Mouse (Mus musculus): ENCODE results near the gene Pabpc4. TPM values are rescaled to one million over a fixed set of nuclear protein-coding genes. Genes with fewer than 3 reads are reported as not detected.
"Not testable (repeated sequence)": the region's sequence is repeated elsewhere in the genome, so short reads cannot be mapped to it uniquely, and the experiment has no call there.

The Pabpc4 gene
- polyA plus RNA-seq, 1 experiment from 2014 or later = 35.6 TPM

DNA sequence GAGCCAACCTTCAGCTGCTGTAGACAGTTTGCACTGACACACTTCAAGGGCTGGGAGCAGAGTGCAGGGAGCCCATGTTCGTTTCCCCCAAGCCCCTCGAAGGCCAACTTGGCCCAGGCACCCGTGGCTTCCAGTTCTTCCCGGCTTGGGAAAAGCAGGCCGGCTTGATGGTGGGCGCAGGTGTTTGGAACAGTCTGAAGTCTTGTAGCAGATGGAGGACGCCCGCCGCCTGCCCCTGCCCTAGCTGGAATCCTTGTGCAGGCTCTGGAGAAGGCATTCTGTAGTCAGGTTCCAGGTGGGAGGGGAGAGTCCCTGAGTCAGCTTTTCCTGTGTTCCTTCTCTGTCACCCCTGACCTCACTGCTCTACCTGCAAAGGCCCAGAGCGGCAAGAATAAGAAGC is 44.8 kb downstream of the Pabpc4 start:
- no peak overlapping the region for H3K27ac ChIP-seq (ENCODE audit: low read depth, low read length)
- ATAC-seq = no peak
- 85% methylated on average over 10 of the region's 10 CpGs for WGBS
- no peaks in the 10 kb centered on the region for H3K9me3 ChIP-seq (replicated peaks; ENCODE audit: control insufficient read depth, low read length)
- H3K36me3 ChIP-seq (ENCODE audit: control insufficient read depth, insufficient read depth, low read length) = peaks cover 19% of the 10 kb centered on the region
- no peak for DNase-seq (ENCODE audit: low spot score)
- H3K4me2 ChIP-seq (ENCODE audit: low read length) = no peak overlapping the region
- H3K4me1 ChIP-seq (ENCODE audit: control insufficient read depth, insufficient read depth, low read length) = no peaks in the 10 kb centered on the region
- H3K9ac ChIP-seq (ENCODE audit: low read length) = no peak overlapping the region
- no peak overlapping the region for H3K4me3 ChIP-seq (ENCODE audit: low read depth, low read length)
- no peaks in the 10 kb centered on the region for H3K27me3 ChIP-seq (replicated peaks; ENCODE audit: control insufficient read depth, insufficient read depth, low read length)

- no peak for ATAC-seq
- 62% methylated on average over 3 of the region's 3 CpGs for WGBS
- DNase-seq (ENCODE audit: low spot score) = no peak
Measured at GRCm38 (mm10) chr4:123308292-123308691, 46.1 kb downstream of the Pabpc4 start.

DNA sequence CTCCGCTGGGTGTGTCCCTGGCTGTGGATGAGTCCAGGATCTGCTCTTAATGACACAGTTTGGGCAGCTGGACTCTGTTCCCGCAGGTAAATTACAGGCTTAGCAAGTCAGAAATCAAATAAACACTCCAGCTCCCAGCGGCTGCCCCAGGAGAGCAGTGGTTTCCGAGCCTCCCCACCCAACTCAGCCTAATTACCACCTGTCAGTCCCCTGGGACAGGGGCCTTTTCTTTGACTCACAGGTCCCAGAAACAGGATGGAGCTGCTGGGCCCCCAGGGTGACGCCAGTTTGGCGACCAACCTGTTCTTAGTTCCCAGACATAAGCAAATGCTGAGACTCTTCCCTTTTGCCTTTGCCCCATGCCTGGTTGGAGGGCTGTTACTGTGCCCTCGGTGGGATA is 49.7 kb downstream of the Pabpc4 start:
- no peak overlapping the region for H3K27ac ChIP-seq (ENCODE audit: low read depth, low read length)
- DNase-seq (ENCODE audit: low spot score) = no peak
- no peaks in the 10 kb centered on the region for H3K4me1 ChIP-seq (ENCODE audit: control insufficient read depth, insufficient read depth, low read length)
- no peak overlapping the region for H3K4me3 ChIP-seq (ENCODE audit: low read depth, low read length)
- 90% methylated on average over 7 of the region's 7 CpGs for WGBS
- H3K9me3 ChIP-seq (replicated peaks; ENCODE audit: control insufficient read depth, low read length) = no peaks in the 10 kb centered on the region
- no peak for ATAC-seq
- no peak overlapping the region for H3K9ac ChIP-seq (ENCODE audit: low read length)
- no peaks in the 10 kb centered on the region for H3K27me3 ChIP-seq (replicated peaks; ENCODE audit: control insufficient read depth, insufficient read depth, low read length)
- no peaks in the 10 kb centered on the region for H3K36me3 ChIP-seq (ENCODE audit: control insufficient read depth, insufficient read depth, low read length)
- H3K4me2 ChIP-seq (ENCODE audit: low read length) = no peak overlapping the region

More at GRCm38 (mm10) chr4:123308292-123308691, 46.1 kb downstream of the Pabpc4 start:
- no peaks in the 10 kb centered on the region for H3K27me3 ChIP-seq (replicated peaks; ENCODE audit: control insufficient read depth, insufficient read depth, low read length)
- no peaks in the 10 kb centered on the region for H3K9me3 ChIP-seq (replicated peaks; ENCODE audit: control insufficient read depth, low read length)
- no peaks in the 10 kb centered on the region for H3K4me1 ChIP-seq (ENCODE audit: control insufficient read depth, insufficient read depth, low read length)
- H3K36me3 ChIP-seq (ENCODE audit: control insufficient read depth, insufficient read depth, low read length) = peaks cover 8% of the 10 kb centered on the region; the same call in 1 of the 2 replicates
- no peak overlapping the region for H3K27ac ChIP-seq (ENCODE audit: low read depth, low read length)
- H3K4me2 ChIP-seq (ENCODE audit: low read length) = no peak overlapping the region
- H3K4me3 ChIP-seq (ENCODE audit: low read depth, low read length) = no peak overlapping the region
- H3K9ac ChIP-seq (ENCODE audit: low read length) = no peak overlapping the region

- Histone ChIP-seq H3K27me3 (replicated peaks; ENCODE audit: control insufficient read depth, insufficient read depth, low read length) (no peaks in the 10 kb centered on the region), H3K4me3 (ENCODE audit: low read depth, low read length) (no peak overlapping the region), H3K4me2 (ENCODE audit: low read length) (no peak overlapping the region), H3K36me3 (ENCODE audit: control insufficient read depth, insufficient read depth, low read length) (no peaks in the 10 kb centered on the region), H3K9ac (ENCODE audit: low read length) (no peak overlapping the region), H3K27ac (ENCODE audit: low read depth, low read length) (no peak overlapping the region), H3K9me3 (replicated peaks; ENCODE audit: control insufficient read depth, low read length) (no peaks in the 10 kb centered on the region), H3K4me1 (ENCODE audit: control insufficient read depth, insufficient read depth, low read length) (no peaks in the 10 kb centered on the region)
- DNase-seq (ENCODE audit: low spot score) = no peak
- 96% methylated on average over 6 of the region's 6 CpGs for WGBS
- ATAC-seq = no peak
Measured at GRCm38 (mm10) chr4:123313010-123313409, 50.9 kb downstream of the Pabpc4 start.

GRCm38 (mm10) chr4:123314497-123314896 is 52.3 kb downstream of the Pabpc4 start:
- DNase-seq (ENCODE audit: low spot score) (no peak), ATAC-seq (no peak)
- H3K4me3 ChIP-seq (ENCODE audit: low read depth, low read length) = no peak overlapping the region
- no peak overlapping the region for H3K4me2 ChIP-seq (ENCODE audit: low read length)
- no peaks in the 10 kb centered on the region for H3K4me1 ChIP-seq (ENCODE audit: control insufficient read depth, insufficient read depth, low read length)
- WGBS = 90% methylated on average over 3 of the region's 3 CpGs
- H3K27ac ChIP-seq (ENCODE audit: low read depth, low read length) = no peak overlapping the region
- H3K27me3 ChIP-seq (replicated peaks; ENCODE audit: control insufficient read depth, insufficient read depth, low read length) = no peaks in the 10 kb centered on the region
- no peaks in the 10 kb centered on the region for H3K36me3 ChIP-seq (ENCODE audit: control insufficient read depth, insufficient read depth, low read length)
- no peak overlapping the region for H3K9ac ChIP-seq (ENCODE audit: low read length)
- H3K9me3 ChIP-seq (replicated peaks; ENCODE audit: control insufficient read depth, low read length) = no peaks in the 10 kb centered on the region

- 23% methylated on average over 25 of the region's 38 CpGs for WGBS
- not testable (repeated sequence) for H3K36me3 ChIP-seq (ENCODE audit: control insufficient read depth, insufficient read depth, low read length); H3K4me1 ChIP-seq (ENCODE audit: control insufficient read depth, insufficient read depth, low read length); ATAC-seq; DNase-seq (ENCODE audit: low spot score); H3K27me3 ChIP-seq (replicated peaks; ENCODE audit: control insufficient read depth, insufficient read depth, low read length); H3K9me3 ChIP-seq (replicated peaks; ENCODE audit: control insufficient read depth, low read length); H3K9ac ChIP-seq (ENCODE audit: low read length); H3K27ac ChIP-seq (ENCODE audit: low read depth, low read length); H3K4me3 ChIP-seq (ENCODE audit: low read depth, low read length)
- H3K4me2 ChIP-seq (ENCODE audit: low read length) = peak overlapping the region; percentile 26
Measured at GRCm38 (mm10) chr4:123322910-123323309, 60.8 kb downstream of the Pabpc4 start.

- Histone ChIP-seq H3K4me2 (ENCODE audit: low read length) (peak within 1 kb of the TSS; percentile 26), H3K9ac (ENCODE audit: low read length) (no peak within 1 kb of the TSS), H3K9me3 (replicated peaks; ENCODE audit: control insufficient read depth, low read length) (no peaks in the 10 kb centered on the region), H3K4me3 (ENCODE audit: low read depth, low read length) (no peak within 1 kb of the TSS; the same call in 1 of the 2 replicates), H3K27ac (ENCODE audit: low read depth, low read length) (no peak within 1 kb of the TSS), H3K27me3 (replicated peaks; ENCODE audit: control insufficient read depth, insufficient read depth, low read length) (peaks cover 5% of the 10 kb centered on the region), H3K4me1 (ENCODE audit: control insufficient read depth, insufficient read depth, low read length) (no peaks in the 10 kb centered on the region), H3K36me3 (ENCODE audit: control insufficient read depth, insufficient read depth, low read length) (no peaks in the 10 kb centered on the region)
- ATAC-seq (no peak), DNase-seq (ENCODE audit: low spot score) (no peak)
- WGBS = 9% methylated on average over 11 of the region's 13 CpGs
Measured at GRCm38 (mm10) chr4:123323534-123323933, 61.4 kb downstream of the Pabpc4 start, which contains the start of gene Oxct2a. Oxct2a (minus strand) TSS chr4:123323634.

- ATAC-seq (no peak), DNase-seq (ENCODE audit: low spot score) (peak; percentile 33)
- Histone ChIP-seq H3K4me3 (ENCODE audit: low read depth, low read length) (no peak overlapping the region), H3K36me3 (ENCODE audit: control insufficient read depth, insufficient read depth, low read length) (no peaks in the 10 kb centered on the region), H3K4me1 (ENCODE audit: control insufficient read depth, insufficient read depth, low read length) (no peaks in the 10 kb centered on the region), H3K27ac (ENCODE audit: low read depth, low read length) (no peak overlapping the region), H3K27me3 (replicated peaks; ENCODE audit: control insufficient read depth, insufficient read depth, low read length) (peaks cover 5% of the 10 kb centered on the region), H3K4me2 (ENCODE audit: low read length) (no peak overlapping the region), H3K9me3 (replicated peaks; ENCODE audit: control insufficient read depth, low read length) (no peaks in the 10 kb centered on the region), H3K9ac (ENCODE audit: low read length) (no peak overlapping the region)
- WGBS = 80% methylated on average over 3 of the region's 3 CpGs
Measured at GRCm38 (mm10) chr4:123326087-123326486, 63.9 kb downstream of the Pabpc4 start.

DNA sequence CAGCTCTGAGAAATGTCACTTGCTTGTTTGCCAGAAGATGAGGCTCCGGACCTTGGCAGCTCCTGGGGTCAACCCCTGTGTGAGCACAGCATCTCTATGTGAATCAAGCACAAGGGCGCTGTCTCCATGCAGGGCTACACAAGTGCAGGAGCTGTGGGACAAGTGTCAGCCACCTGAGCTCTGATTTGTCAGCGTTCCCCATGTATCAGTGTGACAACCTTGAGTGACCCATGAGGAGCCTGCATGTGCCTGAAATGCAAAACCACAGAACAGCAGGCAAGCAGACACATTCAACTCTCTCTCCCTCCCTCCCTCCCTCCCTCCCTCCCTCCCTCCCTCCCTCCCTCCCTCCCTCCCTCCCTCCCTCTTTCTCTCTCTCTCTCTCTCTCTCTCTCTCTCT is 65.5 kb downstream of the Pabpc4 start:
- no peak for DNase-seq (ENCODE audit: low spot score)
- Histone ChIP-seq H3K36me3 (ENCODE audit: control insufficient read depth, insufficient read depth, low read length) (no peaks in the 10 kb centered on the region), H3K4me3 (ENCODE audit: low read depth, low read length) (no peak overlapping the region), H3K4me1 (ENCODE audit: control insufficient read depth, insufficient read depth, low read length) (no peaks in the 10 kb centered on the region), H3K27ac (ENCODE audit: low read depth, low read length) (no peak overlapping the region), H3K9me3 (replicated peaks; ENCODE audit: control insufficient read depth, low read length) (no peaks in the 10 kb centered on the region), H3K4me2 (ENCODE audit: low read length) (no peak overlapping the region), H3K27me3 (replicated peaks; ENCODE audit: control insufficient read depth, insufficient read depth, low read length) (peaks cover 5% of the 10 kb centered on the region), H3K9ac (ENCODE audit: low read length) (no peak overlapping the region)
- WGBS = 60% methylated on average over 3 of the region's 3 CpGs
- ATAC-seq = no peak
